Mouse (Mus musculus) thymus, adult 2 months (tissue): Measurements from ENCODE around the gene Actr5.

Experiments used
- CTCF ChIP-seq: fragments of 200-500 bp; IDR thresholded peaks from 2 replicates; pipeline ENCODE4 v1.5.1; 2012; ENCODE audit warnings: mild to moderate bottlenecking, control low read depth, low read length, moderate library complexity, borderline replicate concordance; ENCODE audit not compliant: control insufficient read depth, poor library complexity, insufficient read depth; ENCODE audit errors: extremely low read depth
- POLR2A ChIP-seq: fragments of 200-500 bp; IDR thresholded peaks from 2 replicates; pipeline ENCODE4 v1.6.1; 2012; ENCODE audit warnings: mild to moderate bottlenecking, low read length, control low read depth, moderate library complexity; ENCODE audit not compliant: control insufficient read depth, poor library complexity, insufficient read depth; ENCODE audit errors: extremely low read depth

DNA sequence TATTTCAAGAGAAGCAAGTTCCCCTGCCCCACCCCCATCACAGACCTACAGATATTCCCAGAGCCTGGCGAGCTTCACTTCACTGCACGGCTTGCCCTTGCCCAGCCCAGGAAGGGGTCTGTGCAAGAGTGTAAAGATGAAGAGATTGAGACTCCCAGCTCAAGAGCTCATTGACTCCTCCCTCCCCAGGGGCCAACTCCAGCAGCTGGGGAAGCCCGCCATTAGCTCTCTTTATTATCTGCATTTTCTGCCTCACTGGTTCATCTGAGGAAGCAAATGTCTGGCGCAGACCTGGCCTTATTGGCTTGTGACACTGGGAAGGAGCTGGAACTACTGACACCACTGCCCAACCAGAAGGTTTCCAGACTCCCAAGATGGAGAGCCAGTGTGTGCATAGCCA, 44.7 kb upstream of the Actr5 start:
- TF ChIP-seq POLR2A (no peak), CTCF (no peak)
